Mouse (Mus musculus) intestine, postnatal 0 days (tissue): ENCODE data around the gene Gabarapl2. TPM values are rescaled to one million over a fixed set of nuclear protein-coding genes. Genes with fewer than 3 reads are reported as not detected.

Experiments used
- ATAC-seq: fragments of 200-750 bp; cut with Nextera tagmentation; 2 replicates; pipeline ENCODE4 v1.8.0; 2017; ENCODE audit warnings: mild to moderate bottlenecking, moderate TSS enrichment, moderate library complexity
- H3K27ac ChIP-seq: fragments of 300-500 bp; sonication (generic); 2 replicates; pipeline ENCODE4 v1.5.1; 2014; ENCODE audit warnings: mild to moderate bottlenecking, low read depth, low read length, moderate library complexity
- H3K27me3 ChIP-seq: fragments of 300-500 bp; sonication (generic); replicated peaks from 2 replicates; pipeline ENCODE4 v1.6.1; 2014; ENCODE audit warnings: low read length, mixed read lengths; ENCODE audit not compliant: control insufficient read depth, insufficient read depth
- H3K36me3 ChIP-seq: fragments of 300-500 bp; sonication (generic); 2 replicates; pipeline ENCODE4 v1.6.1; 2014; ENCODE audit warnings: mild to moderate bottlenecking, moderate library complexity; ENCODE audit not compliant: control insufficient read depth, insufficient read depth
- H3K4me1 ChIP-seq: fragments of 300-500 bp; sonication (generic); replicated peaks from 2 replicates; pipeline ENCODE4 v1.6.1; 2014; ENCODE audit warnings: antibody characterized with exemption, low read length, mixed read lengths; ENCODE audit not compliant: control insufficient read depth, insufficient read depth
- H3K4me2 ChIP-seq: fragments of 300-500 bp; sonication (generic); replicated peaks from 2 replicates; pipeline ENCODE4 v1.6.1; 2014; ENCODE audit warnings: low read depth, mild to moderate bottlenecking, moderate library complexity
- H3K4me3 ChIP-seq: fragments of 300-500 bp; sonication (generic); 2 replicates; pipeline ENCODE4 v1.5.1; 2014; ENCODE audit warnings: low read depth, low read length
- H3K9ac ChIP-seq: fragments of 300-500 bp; sonication (generic); 2 replicates; pipeline ENCODE4 v1.6.1; 2014; ENCODE audit warnings: mild to moderate bottlenecking, low read depth, low read length
- H3K9me3 ChIP-seq: fragments of 300-500 bp; sonication (generic); 2 replicates; pipeline ENCODE4 v1.6.1; 2016; ENCODE audit warnings: mixed run types; ENCODE audit not compliant: control insufficient read depth
- CTCF ChIP-seq: sonication (generic); IDR thresholded peaks from 2 replicates; pipeline ENCODE4 v1.5.1; 2016; ENCODE audit warnings: low read depth, mild to moderate bottlenecking, control low read depth, antibody characterized with exemption, moderate library complexity
- WGBS: fragments of 180-500 bp; shearing (Covaris S2); extraction: QIAGEN DNeasy Blood & Tissue Kit; methylation state at CpG from one replicate; pipeline ENCODE4 v1.1.7; 2014; 5-methylcytosine and 5-hydroxymethylcytosine counted together
- polyA plus RNA-seq: library from polyadenylated mRNA; unstranded; fragments of >200 nt; fragmentation: Nextera tagmentation; extraction: Ambion mirVana; gene quantifications from 2 replicates; pipeline ENCODE4 v1.2.1, GENCODE M21; 2015

The Gabarapl2 gene
- polyA plus RNA-seq, 1 experiment from 2014 or later, result 308 TPM

- no peak for TF ChIP-seq CTCF
- H3K4me3 ChIP-seq, result peak overlapping the region; percentile 64
- H3K4me2 ChIP-seq, result peak overlapping the region; percentile 85
- no peaks in the 10 kb centered on the region; the same call in 1 of the 2 replicates for H3K4me1 ChIP-seq
- H3K27ac ChIP-seq, result peak overlapping the region; percentile 63; the same call in 1 of the 2 replicates
- peak overlapping the region; percentile 70 for H3K9ac ChIP-seq
- no peaks in the 10 kb centered on the region for H3K27me3 ChIP-seq
- peaks cover 25% of the 10 kb centered on the region for H3K36me3 ChIP-seq
- WGBS, result under 1% methylated on average over 23 of the region's 23 CpGs
- no peaks in the 10 kb centered on the region for H3K9me3 ChIP-seq
- ATAC-seq, result 0 out of 2 replicates have a peak, but pooled peaks have one; percentile 0
These were observed 575 bp downstream of the Gabarapl2 start for GRCm38 (mm10) chr8:111941101-111941454.

GRCm38 (mm10) chr8:111943544-111943943 lies 3.0 kb downstream of the Gabarapl2 start:
- Histone ChIP-seq H3K4me1 (no peaks in the 10 kb centered on the region; the same call in 1 of the 2 replicates), H3K36me3 (peaks cover 47% of the 10 kb centered on the region), H3K4me3 (no peak overlapping the region), H3K27ac (no peak overlapping the region), H3K4me2 (no peak overlapping the region), H3K9ac (no peak overlapping the region), H3K9me3 (no peaks in the 10 kb centered on the region), H3K27me3 (no peaks in the 10 kb centered on the region)
- 69% methylated on average over 2 of the region's 2 CpGs for WGBS
- ATAC-seq, result no peak
- no peak for TF ChIP-seq CTCF

GRCm38 (mm10) chr8:111947144-111947543 lies 6.6 kb downstream of the Gabarapl2 start:
- peaks cover 59% of the 10 kb centered on the region for H3K36me3 ChIP-seq
- H3K4me3 ChIP-seq, result no peak overlapping the region
- ATAC-seq, result no peak
- H3K27me3 ChIP-seq, result no peaks in the 10 kb centered on the region
- H3K9me3 ChIP-seq, result no peaks in the 10 kb centered on the region
- no peaks in the 10 kb centered on the region for H3K4me1 ChIP-seq
- H3K4me2 ChIP-seq, result no peak overlapping the region
- no peak overlapping the region for H3K27ac ChIP-seq
- 79% methylated on average over 2 of the region's 2 CpGs for WGBS
- H3K9ac ChIP-seq, result no peak overlapping the region
- no peak for TF ChIP-seq CTCF

GRCm38 (mm10) chr8:111947954-111948353 lies 7.5 kb downstream of the Gabarapl2 start:
- H3K27ac ChIP-seq, result no peak overlapping the region
- 86% methylated on average over 8 of the region's 8 CpGs for WGBS
- ATAC-seq, result no peak
- H3K27me3 ChIP-seq, result no peaks in the 10 kb centered on the region
- no peak overlapping the region for H3K9ac ChIP-seq
- no peak overlapping the region for H3K4me2 ChIP-seq
- H3K9me3 ChIP-seq, result no peaks in the 10 kb centered on the region
- H3K4me1 ChIP-seq, result no peaks in the 10 kb centered on the region
- peaks cover 52% of the 10 kb centered on the region for H3K36me3 ChIP-seq
- no peak overlapping the region for H3K4me3 ChIP-seq
- TF ChIP-seq CTCF, result no peak

- Histone ChIP-seq H3K4me1 (no peaks in the 10 kb centered on the region), H3K27me3 (no peaks in the 10 kb centered on the region), H3K4me3 (no peak overlapping the region), H3K27ac (no peak overlapping the region), H3K9ac (no peak overlapping the region), H3K36me3 (peaks cover 41% of the 10 kb centered on the region; the same call in 1 of the 2 replicates), H3K9me3 (no peaks in the 10 kb centered on the region), H3K4me2 (no peak overlapping the region)
- WGBS, result 78% methylated on average over 3 of the region's 3 CpGs
- TF ChIP-seq CTCF, result no peak
- ATAC-seq, result no peak
These were observed 10.3 kb downstream of the Gabarapl2 start for GRCm38 (mm10) chr8:111950846-111951245.

- TF ChIP-seq CTCF, result no peak
These were observed 10.8 kb downstream of the Gabarapl2 start for GRCm38 (mm10) chr8:111951317-111951716.

GRCm38 (mm10) chr8:111951936-111952335 lies 11.4 kb downstream of the Gabarapl2 start:
- ATAC-seq, result no peak
- Histone ChIP-seq H3K36me3 (peaks cover 37% of the 10 kb centered on the region), H3K27ac (no peak overlapping the region), H3K4me1 (no peaks in the 10 kb centered on the region), H3K9ac (no peak overlapping the region), H3K27me3 (no peaks in the 10 kb centered on the region), H3K9me3 (no peaks in the 10 kb centered on the region), H3K4me2 (no peak overlapping the region), H3K4me3 (no peak overlapping the region)
- no peak for TF ChIP-seq CTCF
- 93% methylated on average over 5 of the region's 5 CpGs for WGBS

More at GRCm38 (mm10) chr8:111951317-111951716, 10.8 kb downstream of the Gabarapl2 start:
- Histone ChIP-seq H3K27me3 (no peaks in the 10 kb centered on the region), H3K9ac (no peak overlapping the region), H3K9me3 (no peaks in the 10 kb centered on the region), H3K27ac (no peak overlapping the region), H3K36me3 (peaks cover 39% of the 10 kb centered on the region), H3K4me1 (no peaks in the 10 kb centered on the region), H3K4me3 (no peak overlapping the region), H3K4me2 (no peak overlapping the region)
- WGBS, result 94% methylated on average over 7 of the region's 7 CpGs
- ATAC-seq, result no peak
